Mouse (Mus musculus) midbrain, postnatal 0 days (tissue): ENCODE results near the gene Derl3. TPM values are rescaled to one million over a fixed set of nuclear protein-coding genes. Genes with fewer than 3 reads are reported as not detected.
"Not testable (repeated sequence)": the region's sequence is repeated elsewhere in the genome, so short reads cannot be mapped to it uniquely, and the experiment has no call there.

Experiments used
- ATAC-seq: fragments of 200-750 bp; cut with Nextera tagmentation; 2 replicates; pipeline ENCODE4 v1.8.0; 2017; ENCODE audit warnings: moderate number of reproducible peaks, mild to moderate bottlenecking, moderate TSS enrichment, moderate library complexity; ENCODE audit not compliant: low FRiP score
- DNase-seq: peaks from one replicate; pipeline ENCODE4 v3.0.0-alpha.2; 2015; ENCODE audit warnings: low spot score
- H3K27ac ChIP-seq: fragments of 300-500 bp; sonication (generic); 2 replicates; pipeline ENCODE4 v1.5.1; 2014; ENCODE audit warnings: low read depth, mild to moderate bottlenecking, low read length, mixed read lengths
- H3K27me3 ChIP-seq: fragments of 300-500 bp; sonication (generic); 2 replicates; pipeline ENCODE4 v1.6.1; 2014; ENCODE audit warnings: low read length, control low read depth, mixed read lengths; ENCODE audit not compliant: insufficient read depth
- H3K36me3 ChIP-seq: fragments of 300-500 bp; sonication (generic); 2 replicates; pipeline ENCODE4 v1.6.1; 2014; ENCODE audit warnings: low read length, control low read depth, mixed read lengths; ENCODE audit not compliant: insufficient read depth
- H3K4me1 ChIP-seq: fragments of 300-500 bp; sonication (generic); 2 replicates; pipeline ENCODE4 v1.6.1; 2014; ENCODE audit warnings: mild to moderate bottlenecking, control low read depth, antibody characterized with exemption, low read length, mixed read lengths; ENCODE audit not compliant: insufficient read depth
- H3K4me2 ChIP-seq: fragments of 300-500 bp; sonication (generic); 2 replicates; pipeline ENCODE4 v1.6.1; 2014; ENCODE audit warnings: low read depth, mild to moderate bottlenecking, low read length, mixed read lengths; ENCODE audit not compliant: poor library complexity, severe bottlenecking
- H3K4me3 ChIP-seq: fragments of 300-500 bp; sonication (generic); 2 replicates; pipeline ENCODE4 v1.5.1; 2014; ENCODE audit warnings: low read depth, mild to moderate bottlenecking, low read length, moderate library complexity
- H3K9ac ChIP-seq: fragments of 300-500 bp; sonication (generic); replicated peaks from 2 replicates; pipeline ENCODE4 v1.6.1; 2014; ENCODE audit warnings: mild to moderate bottlenecking, low read length, moderate library complexity, mixed read lengths; ENCODE audit not compliant: poor library complexity, severe bottlenecking
- H3K9me3 ChIP-seq: fragments of 300-500 bp; sonication (generic); 2 replicates; pipeline ENCODE4 v1.6.1; 2016; ENCODE audit warnings: low read length, control low read depth
- CTCF ChIP-seq: IDR thresholded peaks from 2 replicates; pipeline ENCODE4 v1.5.1; 2016; ENCODE audit warnings: antibody characterized with exemption, mild to moderate bottlenecking
- WGBS: fragments of 180-500 bp; shearing (Covaris S2); extraction: QIAGEN DNeasy Blood & Tissue Kit; methylation state at CpG from one replicate; pipeline ENCODE4 v1.1.7; 2014; 5-methylcytosine and 5-hydroxymethylcytosine counted together
- polyA plus RNA-seq: library from polyadenylated mRNA; unstranded; fragments of >200 nt; fragmentation: Nextera tagmentation; extraction: Ambion mirVana; gene quantifications from 2 replicates; pipeline ENCODE4 v1.2.1, GENCODE M21; 2015
- total RNA-seq: library from RNA; depleted of rRNA; stranded (reverse); fragments of >200 nt; gene quantifications from 2 replicates; pipeline ENCODE4 v1.2.3, GENCODE M21; 2014; rRNA removed

Gene Derl3
- total RNA-seq: 0.80 and 1.4 TPM in 2 replicates
- 0.58 and 1.4 TPM in 2 replicates for polyA plus RNA-seq

DNA sequence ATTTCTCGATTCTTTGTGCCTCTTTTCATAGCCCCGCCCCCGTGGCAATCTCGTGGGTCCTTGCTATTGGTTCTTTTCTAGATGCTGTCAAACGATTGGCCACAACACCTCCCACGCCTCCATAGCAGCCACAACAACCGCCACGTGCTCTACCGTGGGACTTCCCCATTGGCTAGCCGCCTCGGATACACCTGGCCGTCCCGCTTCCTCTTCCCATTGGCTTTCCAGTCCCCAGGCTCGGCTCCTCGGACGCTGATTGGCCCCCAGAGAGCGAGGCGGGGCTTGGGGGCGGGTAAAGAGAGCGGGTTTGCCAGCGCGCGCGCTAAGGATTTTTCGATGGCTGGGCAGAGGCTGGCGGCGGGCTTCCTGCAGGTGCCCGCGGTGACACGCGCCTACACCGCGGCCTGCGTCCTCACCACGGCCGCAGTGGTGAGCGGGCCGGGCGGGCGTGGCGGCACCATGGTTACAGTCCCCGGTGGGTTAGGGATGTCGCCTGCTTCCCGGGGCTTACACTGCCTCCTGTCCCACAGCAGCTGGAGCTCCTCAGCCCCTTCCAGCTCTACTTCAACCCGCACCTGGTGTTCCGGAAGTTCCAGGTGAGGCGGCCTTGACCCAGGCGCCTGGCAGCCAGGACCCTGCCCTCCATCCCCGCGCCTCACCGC, at the start of gene Derl3:
Gene Derl3 (plus strand): TSS at position 325 of the 662 bp plus-strand sequence.
- H3K4me1 ChIP-seq: peaks cover 4% of the 10 kb centered on the region; the same call in 1 of the 2 replicates

DNA sequence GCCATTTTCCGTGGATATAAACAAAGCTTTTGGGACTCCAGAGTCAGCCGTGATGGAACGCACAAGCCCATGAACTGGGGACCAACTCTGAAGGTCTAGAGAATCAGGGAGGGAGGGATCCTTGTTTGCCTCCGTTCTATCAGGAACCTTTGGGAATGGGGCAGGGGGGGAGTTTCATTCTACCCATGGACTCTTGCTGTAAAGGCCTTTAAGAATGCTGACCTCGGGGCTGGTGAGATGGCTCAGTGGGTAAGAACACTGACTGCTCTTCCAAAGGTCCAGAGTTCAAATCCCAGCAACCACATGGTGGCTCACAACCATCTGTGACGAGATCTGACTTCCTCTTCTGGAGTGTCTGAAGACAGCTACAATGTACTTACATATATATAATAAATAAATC, 49.3 kb upstream of the Derl3 start:
- not testable (repeated sequence) for H3K27me3 ChIP-seq

More for the DNA sequence above, at the start of gene Derl3:
- H3K27ac ChIP-seq: 0 out of 2 replicates have a peak within 1 kb of the TSS, but pooled peaks have one; percentile 32
- peaks cover 34% of the 10 kb centered on the region for H3K36me3 ChIP-seq
- H3K9me3 ChIP-seq: no peaks in the 10 kb centered on the region
- peak within 1 kb of the TSS; percentile 44 for H3K9ac ChIP-seq
- peak; percentile 99 for DNase-seq
- WGBS: 1% methylated on average over 48 of the region's 51 CpGs
- peak within 1 kb of the TSS; percentile 33 for H3K4me3 ChIP-seq
- peak within 1 kb of the TSS; percentile 90 for H3K4me2 ChIP-seq
- TF ChIP-seq CTCF: no peak
- H3K27me3 ChIP-seq: no peaks in the 10 kb centered on the region
- ATAC-seq: peak; percentile 99

DNA sequence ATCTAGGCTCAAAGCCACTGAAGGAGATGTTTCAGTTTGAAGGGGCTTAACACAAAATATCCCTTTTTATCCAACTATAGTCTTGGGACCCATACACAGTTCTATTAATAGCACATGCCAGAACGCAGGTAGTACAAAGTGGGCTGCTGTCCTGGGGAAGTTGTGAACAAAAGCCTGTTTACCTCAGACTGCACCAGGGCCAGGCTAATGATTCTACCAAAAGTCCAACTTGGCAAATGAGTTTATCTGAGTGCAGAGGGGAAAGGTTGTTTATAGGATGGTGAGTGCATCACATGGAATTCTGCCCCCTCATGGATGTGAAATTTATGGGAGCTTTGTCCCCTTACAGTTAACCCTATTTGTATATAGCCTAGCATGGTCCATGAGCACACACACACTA, 48.4 kb upstream of the Derl3 start:
- Histone ChIP-seq H3K36me3 (no peaks in the 10 kb centered on the region), H3K4me1 (no peaks in the 10 kb centered on the region), H3K27ac (no peak overlapping the region), H3K27me3 (no peaks in the 10 kb centered on the region), H3K4me3 (no peak overlapping the region), H3K9ac (no peak overlapping the region), H3K4me2 (no peak overlapping the region), H3K9me3 (no peaks in the 10 kb centered on the region)
- DNase-seq (no peak), ATAC-seq (no peak)
- 0 out of 2 replicates have a peak, but pooled peaks have one; percentile 4 for TF ChIP-seq CTCF
- 27% methylated on average over 1 of the region's 1 CpGs for WGBS

More for the DNA sequence above, 49.3 kb upstream of the Derl3 start:
- H3K27ac ChIP-seq, H3K4me3 ChIP-seq, H3K4me1 ChIP-seq, H3K9ac ChIP-seq, DNase-seq, ATAC-seq, H3K4me2 ChIP-seq, H3K36me3 ChIP-seq, H3K9me3 ChIP-seq: not testable (repeated sequence)
- 80% methylated on average over 6 of the region's 6 CpGs for WGBS

DNA sequence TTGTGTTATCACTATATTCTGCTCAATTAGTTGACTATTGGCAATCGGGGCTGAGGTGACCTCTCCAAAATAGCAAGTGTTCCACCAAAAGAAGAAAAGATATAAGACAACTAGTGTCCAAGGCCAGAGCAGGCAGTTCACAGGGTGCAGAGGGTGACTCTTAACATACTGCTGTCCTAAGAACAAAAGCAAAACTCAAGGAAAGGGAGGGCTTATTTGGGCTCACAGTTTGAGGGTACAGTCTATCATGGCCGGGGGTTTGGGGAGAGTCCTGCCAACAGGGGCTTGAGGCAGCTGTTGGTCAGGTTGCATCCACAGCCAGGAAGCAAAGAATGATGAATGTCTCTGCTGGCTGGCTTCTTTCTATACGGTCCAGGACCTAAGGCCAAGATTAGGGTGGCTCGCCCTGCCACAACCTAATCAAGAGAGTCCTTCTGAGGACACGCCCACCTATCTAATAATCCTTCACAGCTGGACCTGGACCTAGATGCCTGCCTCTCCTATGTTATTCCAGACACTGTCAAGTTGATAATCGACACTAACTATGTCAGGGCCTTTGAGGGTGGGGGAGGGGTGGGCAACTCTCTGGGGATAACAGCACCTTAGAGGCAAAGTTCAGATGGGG, 47.8 kb upstream of the Derl3 start:
- Histone ChIP-seq H3K4me1 (no peaks in the 10 kb centered on the region), H3K27me3 (no peaks in the 10 kb centered on the region), H3K9me3 (no peaks in the 10 kb centered on the region), H3K36me3 (no peaks in the 10 kb centered on the region), H3K4me2 (no peak overlapping the region), H3K4me3 (no peak overlapping the region), H3K27ac (no peak overlapping the region), H3K9ac (no peak overlapping the region)
- 82% methylated on average over 6 of the region's 6 CpGs for WGBS
- no peak for TF ChIP-seq CTCF
- DNase-seq: no peak
- no peak for ATAC-seq

DNA sequence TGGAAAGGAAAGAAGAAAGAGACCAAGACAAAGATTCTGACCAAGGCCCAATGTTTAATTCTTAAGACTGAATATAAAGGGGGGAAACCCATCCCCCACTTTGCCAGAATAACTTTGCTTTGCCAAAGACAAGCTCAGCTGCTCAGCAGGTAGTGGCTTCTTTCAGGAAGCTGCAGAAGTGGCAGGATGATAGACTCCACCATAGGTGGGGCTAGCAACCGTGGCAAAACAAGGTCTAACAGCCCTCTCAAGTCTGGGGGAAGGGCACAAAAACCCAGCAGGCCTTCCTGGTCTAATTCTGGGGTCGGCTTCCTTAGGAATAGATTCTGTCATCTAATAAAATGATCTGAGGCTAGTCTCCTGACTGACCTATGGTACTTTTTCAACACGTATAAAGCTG, 44.8 kb upstream of the Derl3 start:
- ATAC-seq (no peak), DNase-seq (no peak)
- no peak for TF ChIP-seq CTCF
- Histone ChIP-seq H3K4me1 (0 out of 2 replicates have a peak, but pooled peaks cover 2% of the 10 kb centered on the region), H3K4me3 (no peak overlapping the region), H3K9ac (no peak overlapping the region), H3K27me3 (no peaks in the 10 kb centered on the region), H3K27ac (no peak overlapping the region), H3K36me3 (no peaks in the 10 kb centered on the region), H3K4me2 (no peak overlapping the region), H3K9me3 (no peaks in the 10 kb centered on the region)
- WGBS: 25% methylated on average over 3 of the region's 3 CpGs

DNA sequence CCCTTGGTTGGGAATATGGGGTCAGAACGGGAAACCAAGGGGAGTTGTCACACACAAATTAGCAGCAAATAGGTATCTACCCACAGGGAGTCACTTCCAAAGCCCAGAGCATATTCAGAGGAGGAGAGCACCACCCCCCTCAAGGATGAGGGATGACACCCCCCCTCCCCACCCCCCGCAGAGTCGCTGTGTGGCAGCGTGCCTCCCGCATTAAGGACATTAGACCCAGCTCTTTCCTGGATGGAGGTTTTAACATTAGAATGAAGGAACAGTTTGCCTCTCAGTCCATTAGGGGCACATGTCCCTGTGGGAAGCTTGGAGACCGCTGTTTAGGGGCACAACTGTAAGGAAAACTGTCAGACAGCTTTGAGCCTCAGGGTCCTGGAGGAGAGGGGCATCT, 42.1 kb upstream of the Derl3 start:
- Histone ChIP-seq H3K9ac (no peak overlapping the region), H3K27me3 (no peaks in the 10 kb centered on the region), H3K9me3 (no peaks in the 10 kb centered on the region), H3K36me3 (peaks cover 2% of the 10 kb centered on the region; the same call in 1 of the 2 replicates), H3K4me1 (0 out of 2 replicates have a peak, but pooled peaks cover 2% of the 10 kb centered on the region), H3K4me3 (no peak overlapping the region), H3K4me2 (no peak overlapping the region), H3K27ac (no peak overlapping the region)
- TF ChIP-seq CTCF: peak; percentile 39; the same call in 1 of the 2 replicates
- 8% methylated on average over 6 of the region's 6 CpGs for WGBS
- DNase-seq (no peak), ATAC-seq (no peak)
